ENCODE assay signal across 8 mouse cellular contexts in the genomic region with DNA sequence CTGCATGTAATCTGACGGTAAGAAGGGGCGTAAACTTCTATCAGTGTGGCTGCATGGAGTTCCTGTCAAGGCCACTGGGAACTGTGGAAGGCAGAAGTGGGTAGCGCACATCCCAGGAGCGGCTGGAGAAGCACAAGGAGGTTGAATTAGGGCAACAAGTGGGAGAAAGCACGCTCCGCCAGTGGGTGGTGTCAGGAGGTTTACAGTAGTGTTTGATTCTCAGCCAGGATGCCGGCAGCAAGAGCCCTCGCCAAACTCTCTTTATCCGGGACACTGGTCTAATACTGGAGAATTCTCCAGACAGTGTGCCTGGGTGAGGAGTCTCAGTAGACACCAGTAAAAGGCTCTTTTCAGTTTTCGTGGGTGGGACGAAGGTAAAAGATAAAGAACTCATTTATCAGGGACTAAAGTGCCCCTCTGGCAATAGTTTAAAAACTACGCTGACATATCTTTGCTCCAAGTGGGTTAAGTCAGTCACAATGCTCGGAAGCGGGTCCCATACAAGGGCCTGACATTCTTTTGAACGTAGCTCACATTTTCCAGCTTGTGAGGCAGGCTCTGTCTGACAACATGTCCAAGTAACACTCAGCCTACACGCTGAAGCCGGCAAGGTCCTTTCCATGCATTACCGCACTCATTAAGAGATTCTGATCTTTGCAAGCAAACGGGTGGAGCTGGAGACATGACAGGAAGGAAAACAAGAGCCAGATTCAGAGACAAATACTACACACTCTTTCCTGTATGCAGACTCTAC. TPM values are rescaled to one million over a fixed set of nuclear protein-coding genes. Genes with fewer than 3 reads are reported as not detected.
DNase-seq lines count a peak whose midpoint lies in the region; ATAC-seq and TF ChIP-seq lines count a peak whose summit lies in the region.

No protein-coding gene starts in this region.

- H3K4me2 ChIP-seq in hindbrain, embryonic 15.5 days = no peak overlapping the region
- no peak overlapping the region for H3K4me2 ChIP-seq in hindbrain, embryonic 14.5 days (replicated peaks)
- H3K4me2 ChIP-seq in heart, embryonic 14.5 days (ENCODE audit: low read length) = peak overlapping the region; percentile 56
- no peak overlapping the region for H3K4me2 ChIP-seq in limb, embryonic 12.5 days
- peak overlapping the region; percentile 31 for H3K4me2 ChIP-seq in stomach, postnatal 0 days (replicated peaks; ENCODE audit: low read depth)

- peak overlapping the region; percentile 36; the same call in 1 of the 2 replicates for H3K27ac ChIP-seq in hindbrain, embryonic 15.5 days (replicated peaks)
- no peak overlapping the region for H3K27ac ChIP-seq in hindbrain, embryonic 14.5 days
- H3K27ac ChIP-seq in heart, embryonic 14.5 days (replicated peaks in 1 of 2; ENCODE audit: control insufficient read depth in 1 of 2, insufficient read depth in 1 of 2, low read depth in 2 of 2, low read length in 2 of 2) = peak overlapping the region; percentile 99
- H3K27ac ChIP-seq in limb, embryonic 12.5 days = peak overlapping the region; percentile 50; the same call in 1 of the 2 replicates
- H3K27ac ChIP-seq in stomach, postnatal 0 days (replicated peaks) = peak overlapping the region; percentile 78

- H3K27me3 ChIP-seq in hindbrain, embryonic 15.5 days = no peaks in the 10 kb centered on the region
- no peaks in the 10 kb centered on the region for H3K27me3 ChIP-seq in hindbrain, embryonic 14.5 days (ENCODE audit: control insufficient read depth, insufficient read depth, low read length)
- H3K27me3 ChIP-seq in heart, embryonic 14.5 days (ENCODE audit: control insufficient read depth, insufficient read depth, low read length) = no peaks in the 10 kb centered on the region
- H3K27me3 ChIP-seq in limb, embryonic 12.5 days = no peaks in the 10 kb centered on the region
- no peaks in the 10 kb centered on the region for H3K27me3 ChIP-seq in stomach, postnatal 0 days (ENCODE audit: control insufficient read depth, insufficient read depth, low read length)

- TF ChIP-seq CTCF in stomach, postnatal 0 days (IDR thresholded peaks at IDR 0.05; ENCODE audit: low read depth) = peak; percentile 45

- H3K9ac ChIP-seq in hindbrain, embryonic 15.5 days = no peak overlapping the region
- no peak overlapping the region for H3K9ac ChIP-seq in hindbrain, embryonic 14.5 days
- peak overlapping the region; percentile 67 for H3K9ac ChIP-seq in heart, embryonic 14.5 days (ENCODE audit: low read length)
- no peak overlapping the region for H3K9ac ChIP-seq in limb, embryonic 12.5 days (replicated peaks)
- H3K9ac ChIP-seq in stomach, postnatal 0 days (ENCODE audit: low read length) = 0 out of 2 replicates have a peak overlapping the region, but pooled peaks have one; percentile 18

- peaks cover 23% of the 10 kb centered on the region for H3K4me1 ChIP-seq in hindbrain, embryonic 15.5 days (replicated peaks)
- H3K4me1 ChIP-seq in hindbrain, embryonic 14.5 days (replicated peaks; ENCODE audit: control insufficient read depth, insufficient read depth, low read length) = 0 out of 2 replicates have a peak, but pooled peaks cover 20% of the 10 kb centered on the region
- H3K4me1 ChIP-seq in heart, embryonic 14.5 days (ENCODE audit: control insufficient read depth in 2 of 2, insufficient read depth in 2 of 2, low read length in 2 of 2) = peaks cover 55 to 72% of the 10 kb centered on the region in 2 experiments
- peaks cover 48% of the 10 kb centered on the region for H3K4me1 ChIP-seq in limb, embryonic 12.5 days (replicated peaks)
- peaks cover 4% of the 10 kb centered on the region for H3K4me1 ChIP-seq in stomach, postnatal 0 days (replicated peaks; ENCODE audit: control insufficient read depth, insufficient read depth)

- H3K36me3 ChIP-seq in hindbrain, embryonic 15.5 days = no peaks in the 10 kb centered on the region
- H3K36me3 ChIP-seq in hindbrain, embryonic 14.5 days (replicated peaks; ENCODE audit: control insufficient read depth, insufficient read depth) = no peaks in the 10 kb centered on the region
- no peaks in the 10 kb centered on the region for H3K36me3 ChIP-seq in heart, embryonic 14.5 days (ENCODE audit: control insufficient read depth, insufficient read depth, low read length)
- H3K36me3 ChIP-seq in limb, embryonic 12.5 days = peaks cover 5% of the 10 kb centered on the region; the same call in 1 of the 2 replicates
- H3K36me3 ChIP-seq in stomach, postnatal 0 days (ENCODE audit: control insufficient read depth, insufficient read depth, low read length) = no peaks in the 10 kb centered on the region

- intact Hi-C loops in left cerebral cortex, postnatal 36 days (cut with DNase I) = no loop called here

- no peak overlapping the region for H3K4me3 ChIP-seq in hindbrain, embryonic 15.5 days
- no peak overlapping the region for H3K4me3 ChIP-seq in hindbrain, embryonic 14.5 days (replicated peaks; ENCODE audit: low read length)
- H3K4me3 ChIP-seq in heart, embryonic 14.5 days (ENCODE audit: control insufficient read depth in 1 of 2, insufficient read depth in 1 of 2, low read depth in 1 of 2, low read length in 2 of 2) = peak overlapping the region; percentile 11 to 12; a peak in 1 of 4 replicates
- H3K4me3 ChIP-seq in limb, embryonic 12.5 days (replicated peaks) = no peak overlapping the region
- peak overlapping the region; percentile 10; the same call in 1 of the 2 replicates for H3K4me3 ChIP-seq in stomach, postnatal 0 days (ENCODE audit: low read depth, low read length)

- no peak for ATAC-seq in hindbrain, embryonic 15.5 days (ENCODE audit: low FRiP score, low read depth)
- no peak for ATAC-seq in hindbrain, embryonic 14.5 days (ENCODE audit: low FRiP score)
- ATAC-seq in heart, embryonic 14.5 days (ENCODE audit: insufficient number of reproducible peaks, insufficient read depth, low FRiP score, low read depth) = peak; percentile 78
- ATAC-seq in limb, embryonic 12.5 days (ENCODE audit: insufficient number of reproducible peaks, insufficient read depth, low FRiP score, low TSS enrichment, low read depth) = no peak
- peak; percentile 79 for ATAC-seq in stomach, postnatal 0 days (ENCODE audit: low FRiP score, low TSS enrichment)

- DNase-seq in hindbrain, embryonic 14.5 days (ENCODE audit: low spot score) = no peak
- peak; percentile 27 for DNase-seq in brain, adult 2 months (ENCODE audit: low read depth, low spot score)
- DNase-seq in stomach, postnatal 0 days (ENCODE audit: low spot score) = peak; percentile 48
- DNase-seq in thymus, postnatal 0 days (ENCODE audit: low spot score) = no peak
- no peak for DNase-seq in left cerebral cortex, postnatal 36 days (ENCODE audit: low spot score in 2 of 2)

- 56% methylated on average over 19 of the region's 19 CpGs for WGBS in hindbrain, embryonic 15.5 days
- WGBS in hindbrain, embryonic 14.5 days = 59% methylated on average over 19 of the region's 19 CpGs
- WGBS in heart, embryonic 14.5 days = 5% methylated on average over 19 of the region's 19 CpGs
- WGBS in limb, embryonic 12.5 days = 66% methylated on average over 19 of the region's 19 CpGs
- WGBS in stomach, postnatal 0 days = 15% methylated on average over 19 of the region's 19 CpGs

- H3K9me3 ChIP-seq in hindbrain, embryonic 15.5 days = no peaks in the 10 kb centered on the region
- no peaks in the 10 kb centered on the region for H3K9me3 ChIP-seq in hindbrain, embryonic 14.5 days (ENCODE audit: control insufficient read depth, low read length)
- H3K9me3 ChIP-seq in heart, embryonic 14.5 days (ENCODE audit: control insufficient read depth, low read length) = no peaks in the 10 kb centered on the region
- H3K9me3 ChIP-seq in limb, embryonic 12.5 days = no peaks in the 10 kb centered on the region
- no peaks in the 10 kb centered on the region for H3K9me3 ChIP-seq in stomach, postnatal 0 days (ENCODE audit: control insufficient read depth, low read length)

- TF ChIP-seq EP300 in stomach, postnatal 0 days (optimal IDR thresholded peaks at IDR 0.05) = no peak

RNA-seq across cellular contexts. Expression of gene Rcan1, which starts 42.3 kb away (rescaled TPM):
- 73.3 and 79.7 TPM in 2 replicates for polyA plus RNA-seq in hindbrain, embryonic 15.5 days (2015; fragmentation: Nextera tagmentation; extraction: Ambion mirVana)
- 76.8 and 92.3 TPM in 2 replicates for polyA plus RNA-seq in hindbrain, embryonic 14.5 days (2014; fragmentation: Nextera tagmentation; extraction: Ambion mirVana)
- 105 TPM in 2 replicates for polyA plus RNA-seq in heart, embryonic 14.5 days (2014; fragmentation: Nextera tagmentation; extraction: Ambion mirVana)
- polyA plus RNA-seq in limb, embryonic 12.5 days (2016; fragmentation: Nextera tagmentation; extraction: Ambion mirVana) = 32.3 and 32.6 TPM in 2 replicates
- 24.8 and 28.6 TPM in 2 replicates for polyA plus RNA-seq in stomach, postnatal 0 days (2015; fragmentation: Nextera tagmentation; extraction: Ambion mirVana)
- 26.5 and 29.3 TPM in 2 replicates for polyA plus RNA-seq in thymus, postnatal 0 days (2015; fragmentation: Nextera tagmentation; extraction: Ambion mirVana)
- 10 to 100 TPM; 55.4 to 60.9 TPM for total RNA-seq in left cerebral cortex, postnatal 36 days (2021)

RNA-seq across cellular contexts. Expression of gene Clic6, which starts 57.2 kb away (rescaled TPM):
- 7.0 and 9.7 TPM in 2 replicates for polyA plus RNA-seq in hindbrain, embryonic 15.5 days (2015; fragmentation: Nextera tagmentation; extraction: Ambion mirVana)
- polyA plus RNA-seq in hindbrain, embryonic 14.5 days (2014; fragmentation: Nextera tagmentation; extraction: Ambion mirVana) = 6.5 and 9.3 TPM in 2 replicates
- polyA plus RNA-seq in heart, embryonic 14.5 days (2014; fragmentation: Nextera tagmentation; extraction: Ambion mirVana) = 0.72 and 0.89 TPM in 2 replicates
- 1.2 and 1.9 TPM in 2 replicates for polyA plus RNA-seq in limb, embryonic 12.5 days (2016; fragmentation: Nextera tagmentation; extraction: Ambion mirVana)
- 38.5 and 48.4 TPM in 2 replicates for polyA plus RNA-seq in stomach, postnatal 0 days (2015; fragmentation: Nextera tagmentation; extraction: Ambion mirVana)
- polyA plus RNA-seq in thymus, postnatal 0 days (2015; fragmentation: Nextera tagmentation; extraction: Ambion mirVana) = 0.20 and 0.24 TPM in 2 replicates
- 1 to 10 TPM in 1 of 2 experiments, under 1 TPM in 1; 0.62 to 2.1 TPM for total RNA-seq in left cerebral cortex, postnatal 36 days (2021)

Comparison
In these comparisons a context has a peak if more than half of its experiments do, and no peak if none do; other contexts are left out.
1. ATAC-seq: peak in heart, embryonic 14.5 days (single experiment) and stomach, postnatal 0 days (single experiment); none in hindbrain, embryonic 15.5 days (single experiment), hindbrain, embryonic 14.5 days (single experiment) and limb, embryonic 12.5 days (single experiment).
2. H3K4me2 ChIP-seq: peak in heart, embryonic 14.5 days (single experiment) and stomach, postnatal 0 days (single experiment); none in hindbrain, embryonic 15.5 days (single experiment), hindbrain, embryonic 14.5 days (single experiment) and limb, embryonic 12.5 days (single experiment).
3. H3K4me3 ChIP-seq: peak in heart, embryonic 14.5 days (2 of 2) and stomach, postnatal 0 days (single experiment); none in hindbrain, embryonic 15.5 days (single experiment), hindbrain, embryonic 14.5 days (single experiment) and limb, embryonic 12.5 days (single experiment).
4. H3K9ac ChIP-seq: peak in heart, embryonic 14.5 days (single experiment) and stomach, postnatal 0 days (single experiment); none in hindbrain, embryonic 15.5 days (single experiment), hindbrain, embryonic 14.5 days (single experiment) and limb, embryonic 12.5 days (single experiment).
5. DNase-seq: peak in brain, adult 2 months (single experiment) and stomach, postnatal 0 days (single experiment); none in hindbrain, embryonic 14.5 days (single experiment), thymus, postnatal 0 days (single experiment) and left cerebral cortex, postnatal 36 days (0 of 2).